Mouse (Mus musculus) lung, adult 2 months (tissue): ENCODE measurements around the gene Baz2b.

Experiments used
- CTCF ChIP-seq: fragments of 200-500 bp; IDR thresholded peaks from 2 replicates; pipeline ENCODE4 v1.5.1; 2011; ENCODE audit warnings: mild to moderate bottlenecking, low read length, control low read depth; ENCODE audit not compliant: insufficient read depth
- POLR2A ChIP-seq: fragments of 200-500 bp; IDR thresholded peaks from 2 replicates; pipeline ENCODE4 v1.6.1; 2011; ENCODE audit warnings: low read depth, mild to moderate bottlenecking, control low read depth, low read length, borderline replicate concordance; ENCODE audit errors: extremely low read depth

DNA sequence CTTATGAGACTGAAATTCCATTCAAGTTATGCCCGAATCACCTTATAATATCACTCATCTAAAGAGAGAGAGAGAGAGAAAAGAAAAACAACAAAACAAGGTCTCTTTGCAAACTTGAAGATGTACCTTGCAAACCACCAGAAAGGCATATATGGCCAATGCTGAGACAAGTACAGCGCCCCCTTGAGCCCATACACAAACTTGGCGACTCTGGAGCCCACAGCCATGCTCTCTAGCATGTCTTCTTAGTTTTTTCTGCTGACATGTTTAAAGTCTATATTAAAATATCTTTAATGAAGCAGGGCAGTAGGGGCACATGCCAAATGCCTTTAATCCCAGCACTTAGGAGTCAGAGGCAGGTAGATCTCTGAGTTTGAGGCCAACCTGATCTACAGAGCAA lies 36.4 kb downstream of the Baz2b start:
- TF ChIP-seq POLR2A = no peak
- no peak for TF ChIP-seq CTCF
